Mouse (Mus musculus) kidney, adult 2 months (tissue): ENCODE results near the gene Relb.

Source experiments
- CTCF ChIP-seq: fragments of 200-500 bp; conservative IDR thresholded peaks from 2 replicates; pipeline ENCODE4 v1.5.1; 2011; ENCODE audit warnings: low read depth, mild to moderate bottlenecking, control low read depth, low read length, moderate library complexity, mixed read lengths; ENCODE audit not compliant: insufficient read depth, insufficient read length
- POLR2A ChIP-seq: fragments of 200-500 bp; IDR thresholded peaks from one replicate; pipeline ENCODE4 v1.6.1; 2011; ENCODE audit warnings: low read depth, low read length, control low read depth

DNA sequence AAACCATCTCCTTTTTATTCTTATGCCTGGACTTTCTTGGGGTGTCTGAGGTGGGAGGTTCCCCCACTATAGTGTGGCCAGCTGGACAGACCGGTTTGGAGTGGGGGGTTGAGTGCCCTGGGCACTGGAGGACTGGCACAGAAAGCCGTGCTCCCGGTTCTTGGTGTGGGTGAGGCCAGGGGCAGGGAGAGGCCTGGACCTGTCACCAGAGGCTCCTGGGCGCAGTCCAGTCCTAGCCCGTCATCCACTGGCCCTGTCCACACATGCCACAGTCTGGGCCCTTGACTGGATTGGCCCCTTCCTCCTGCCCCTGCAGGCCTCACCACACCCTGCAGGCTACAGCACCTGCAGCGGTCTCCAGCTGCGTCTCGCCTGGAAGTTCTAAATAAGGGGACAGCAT lies 48.6 kb downstream of the Relb start:
- no peak for TF ChIP-seq CTCF
- TF ChIP-seq POLR2A: no peak
